Mouse (Mus musculus) CH12.LX (cell line): ENCODE results near the gene Chtop. TPM values are rescaled to one million over a fixed set of nuclear protein-coding genes. Genes with fewer than 3 reads are reported as not detected.

ENCODE experiments used
- DNase-seq: peaks from one replicate; pipeline ENCODE4 v3.0.0-alpha.2; 2013; ENCODE audit errors: extremely low read depth
- H3K27ac ChIP-seq: 2 replicates; pipeline ENCODE4 v1.5.1; 2012; ENCODE audit warnings: low read depth, mild to moderate bottlenecking, control low read depth, moderate library complexity; ENCODE audit not compliant: insufficient read depth
- H3K27me3 ChIP-seq: replicated peaks from 2 replicates; pipeline ENCODE3; 2012; ENCODE audit warnings: inconsistent platforms
- H3K36me3 ChIP-seq, 2 experiments: replicated peaks in 1 of 2; 2 replicates each; pipeline versions ENCODE3 to v1.6.1; 2012; ENCODE audit warnings: inconsistent platforms in 1 of 2, low read length in 1 of 2, mild to moderate bottlenecking in 1 of 2, mixed read lengths in 1 of 2, moderate library complexity in 1 of 2; ENCODE audit not compliant: control insufficient read depth in 1 of 2, insufficient read depth in 1 of 2
- H3K4me1 ChIP-seq, 2 experiments: 2 replicates each; pipeline ENCODE4 v1.6.1; 2012; ENCODE audit warnings: inconsistent platforms in 1 of 2, moderate library complexity in 1 of 2; ENCODE audit not compliant: insufficient read depth in 2 of 2, control insufficient read depth in 1 of 2
- H3K4me2 ChIP-seq: 2 replicates; pipeline ENCODE4 v1.6.1; 2012; ENCODE audit warnings: low read depth, mild to moderate bottlenecking, control low read depth; ENCODE audit not compliant: poor library complexity, insufficient read depth, severe bottlenecking
- H3K4me3 ChIP-seq, 3 experiments: fragments of 150-350 bp in 1 of 3; sonication (generic) in 1 of 3; replicated peaks in 1 of 3; 2 replicates each; pipeline versions ENCODE3 to v1.5.1; 2011 to 2012; ENCODE audit warnings: low read depth in 2 of 3, low read length in 2 of 3, mild to moderate bottlenecking in 2 of 3, moderate library complexity in 2 of 3, control low read depth in 1 of 3, improper control_type of control experiment in 1 of 3, inconsistent platforms in 1 of 3, mixed read lengths in 1 of 3; ENCODE audit not compliant: poor library complexity in 1 of 3
- H3K79me2 ChIP-seq: replicated peaks from 2 replicates; pipeline ENCODE4 v1.6.1; 2012; ENCODE audit warnings: mild to moderate bottlenecking, moderate library complexity; ENCODE audit not compliant: control insufficient read depth, poor library complexity, insufficient read depth, severe bottlenecking; ENCODE audit errors: extremely low read depth
- H3K9ac ChIP-seq: 2 replicates; pipeline ENCODE4 v1.6.1; 2012; ENCODE audit warnings: low read depth, mild to moderate bottlenecking, control low read depth, moderate library complexity; ENCODE audit not compliant: insufficient read depth
- H3K9me3 ChIP-seq: replicated peaks from 2 replicates; pipeline ENCODE3; 2012; ENCODE audit warnings: low read length, inconsistent platforms, mixed read lengths
- BHLHE40 ChIP-seq: IDR thresholded peaks from 2 replicates; pipeline ENCODE4 v1.6.1; 2011; ENCODE audit warnings: mild to moderate bottlenecking, low read depth, low read length, improper control_type of control experiment
- CHD1 ChIP-seq: IDR thresholded peaks from 2 replicates; pipeline ENCODE4 v1.6.1; 2012; ENCODE audit warnings: low read depth, low read length, improper control_type of control experiment, inconsistent platforms
- CHD2 ChIP-seq: IDR thresholded peaks from 2 replicates; pipeline ENCODE4 v1.6.1; 2011; ENCODE audit warnings: low read length, improper control_type of control experiment
- CTCF ChIP-seq, 2 experiments: IDR thresholded peaks in 1 of 2; conservative IDR thresholded peaks in 1 of 2; 2 replicates each; pipeline ENCODE4 v1.5.1; 2011 to 2012; ENCODE audit warnings: low read depth in 2 of 2, low read length in 2 of 2, improper control_type of control experiment in 1 of 2, inconsistent platforms in 1 of 2, mild to moderate bottlenecking in 1 of 2, moderate library complexity in 1 of 2
- E2F4 ChIP-seq: IDR thresholded peaks from 2 replicates; pipeline ENCODE4 v1.6.1; 2011; ENCODE audit warnings: low read depth, low read length, improper control_type of control experiment; ENCODE audit not compliant: insufficient replicate concordance
- ELF1 ChIP-seq: IDR thresholded peaks from 2 replicates; pipeline ENCODE4 v1.6.1; 2014; ENCODE audit warnings: low read depth, mild to moderate bottlenecking, inconsistent platforms, low read length, improper control_type of control experiment
- EP300 ChIP-seq: IDR thresholded peaks from 2 replicates; pipeline ENCODE4 v1.6.1; 2011; ENCODE audit warnings: low read length, improper control_type of control experiment
- ETS1 ChIP-seq: conservative IDR thresholded peaks from 2 replicates; pipeline ENCODE4 v1.6.1; 2012; ENCODE audit warnings: low read depth, mild to moderate bottlenecking, inconsistent platforms, low read length, improper control_type of control experiment, moderate library complexity
- GABPA ChIP-seq: IDR thresholded peaks from 2 replicates; pipeline ENCODE4 v1.6.1; 2012; ENCODE audit warnings: low read depth, low read length, improper control_type of control experiment, inconsistent platforms; ENCODE audit not compliant: insufficient replicate concordance
- HCFC1 ChIP-seq: IDR thresholded peaks from 2 replicates; pipeline ENCODE4 v1.6.1; 2012; ENCODE audit warnings: low read depth, mild to moderate bottlenecking, inconsistent platforms, low read length, improper control_type of control experiment
- IRF4 ChIP-seq: IDR thresholded peaks from 2 replicates; pipeline ENCODE4 v1.6.1; 2014; ENCODE audit warnings: low read depth, mild to moderate bottlenecking, inconsistent platforms, low read length, improper control_type of control experiment
- JUN ChIP-seq: IDR thresholded peaks from 2 replicates; pipeline ENCODE4 v1.6.1; 2011; ENCODE audit warnings: low read depth, mild to moderate bottlenecking, low read length, improper control_type of control experiment, moderate library complexity; ENCODE audit not compliant: insufficient read depth
- JUND ChIP-seq: conservative IDR thresholded peaks from 2 replicates; pipeline ENCODE4 v1.6.1; 2011; ENCODE audit warnings: low read depth, low read length, improper control_type of control experiment
- KAT2A ChIP-seq: IDR thresholded peaks from 2 replicates; pipeline ENCODE4 v1.6.1; 2012; ENCODE audit warnings: low read length, improper control_type of control experiment, inconsistent platforms; ENCODE audit not compliant: insufficient replicate concordance
- MAFK ChIP-seq: IDR thresholded peaks from 2 replicates; pipeline ENCODE4 v1.6.1; 2011; ENCODE audit warnings: low read length, improper control_type of control experiment; ENCODE audit not compliant: insufficient replicate concordance
- MAX ChIP-seq: IDR thresholded peaks from 2 replicates; pipeline ENCODE4 v1.6.1; 2011; ENCODE audit warnings: low read length, improper control_type of control experiment
- MAZ ChIP-seq: IDR thresholded peaks from 2 replicates; pipeline ENCODE4 v1.6.1; 2012; ENCODE audit warnings: low read depth, mild to moderate bottlenecking, inconsistent platforms, low read length, improper control_type of control experiment, moderate library complexity
- MEF2A ChIP-seq: IDR thresholded peaks from 2 replicates; pipeline ENCODE4 v1.6.1; 2014; ENCODE audit warnings: low read depth, mild to moderate bottlenecking, inconsistent platforms, low read length, improper control_type of control experiment, borderline replicate concordance
- MXI1 ChIP-seq: IDR thresholded peaks from 2 replicates; pipeline ENCODE4 v1.6.1; 2011; ENCODE audit warnings: mild to moderate bottlenecking, low read depth, low read length, improper control_type of control experiment
- MYC ChIP-seq: IDR thresholded peaks from 2 replicates; pipeline ENCODE4 v1.6.1; 2011; ENCODE audit warnings: low read depth, mild to moderate bottlenecking, improper control_type of control experiment, low read length
- NELFE ChIP-seq: IDR thresholded peaks from 2 replicates; pipeline ENCODE4 v1.6.1; 2011; ENCODE audit warnings: low read depth, low read length, improper control_type of control experiment
- NRF1 ChIP-seq: IDR thresholded peaks from 2 replicates; pipeline ENCODE4 v1.6.1; 2014; ENCODE audit warnings: low read depth, mild to moderate bottlenecking, inconsistent platforms, low read length, improper control_type of control experiment, moderate library complexity
- PAX5 ChIP-seq: IDR thresholded peaks from 2 replicates; pipeline ENCODE4 v1.6.1; 2012; ENCODE audit warnings: low read length, inconsistent platforms, mixed read lengths
- POLR2A ChIP-seq: IDR thresholded peaks from 2 replicates; pipeline ENCODE4 v1.6.1; 2011; ENCODE audit warnings: low read depth, mild to moderate bottlenecking, improper control_type of control experiment, low read length
- POLR2AphosphoS2 ChIP-seq: IDR thresholded peaks from 2 replicates; pipeline ENCODE4 v1.6.1; 2011; ENCODE audit warnings: low read depth, low read length, improper control_type of control experiment
- RAD21 ChIP-seq: IDR thresholded peaks from 2 replicates; pipeline ENCODE4 v1.6.1; 2011; ENCODE audit warnings: low read depth, mild to moderate bottlenecking, low read length, improper control_type of control experiment, moderate library complexity
- RCOR1 ChIP-seq: conservative IDR thresholded peaks from 2 replicates; pipeline ENCODE4 v1.6.1; 2012; ENCODE audit warnings: low read depth, mild to moderate bottlenecking, inconsistent platforms, low read length, improper control_type of control experiment
- SIN3A ChIP-seq: IDR thresholded peaks from 2 replicates; pipeline ENCODE4 v1.6.1; 2012; ENCODE audit warnings: low read length, improper control_type of control experiment, inconsistent platforms
- SMC3 ChIP-seq: IDR thresholded peaks from 2 replicates; pipeline ENCODE4 v1.6.1; 2011; ENCODE audit warnings: low read depth, low read length, improper control_type of control experiment
- TBP ChIP-seq: conservative IDR thresholded peaks from 2 replicates; pipeline ENCODE4 v1.6.1; 2011; ENCODE audit warnings: low read depth, low read length, improper control_type of control experiment
- TCF12 ChIP-seq: IDR thresholded peaks from 2 replicates; pipeline ENCODE4 v1.6.1; 2014; ENCODE audit warnings: low read depth, mild to moderate bottlenecking, inconsistent platforms, low read length, improper control_type of control experiment
- UBTF ChIP-seq: IDR thresholded peaks from 2 replicates; pipeline ENCODE4 v1.6.1; 2012; ENCODE audit warnings: low read depth, mild to moderate bottlenecking, inconsistent platforms, low read length, improper control_type of control experiment, moderate library complexity
- USF1 ChIP-seq: IDR thresholded peaks from 2 replicates; pipeline ENCODE4 v1.6.1; 2014; ENCODE audit warnings: low read depth, mild to moderate bottlenecking, inconsistent platforms, low read length, improper control_type of control experiment
- USF2 ChIP-seq: conservative IDR thresholded peaks from 2 replicates; pipeline ENCODE4 v1.6.1; 2011; ENCODE audit warnings: low read depth, low read length, improper control_type of control experiment
- ZC3H11A ChIP-seq: IDR thresholded peaks from 2 replicates; pipeline ENCODE4 v1.6.1; 2012; ENCODE audit warnings: low read depth, mild to moderate bottlenecking, inconsistent platforms, low read length, improper control_type of control experiment
- ZKSCAN1 ChIP-seq: IDR thresholded peaks from 2 replicates; pipeline ENCODE4 v1.6.1; 2012; ENCODE audit warnings: low read depth, inconsistent platforms, low read length, improper control_type of control experiment, borderline replicate concordance
- ZMIZ1 ChIP-seq: IDR thresholded peaks from 2 replicates; pipeline ENCODE4 v1.6.1; 2012; ENCODE audit warnings: low read depth, mild to moderate bottlenecking, inconsistent platforms, low read length, improper control_type of control experiment
- ZNF384 ChIP-seq: IDR thresholded peaks from 2 replicates; pipeline ENCODE4 v1.6.1; 2012; ENCODE audit warnings: low read depth, low read length, improper control_type of control experiment, inconsistent platforms
- dilution Hi-C: fragments of 300-500 bp; cut with MboI; formaldehyde crosslinking; loops from 2 replicates; pipeline ENCODE4 v1.14.3; 2020; ENCODE audit warnings: low sequenced_read_pairs; ENCODE audit not compliant: extremely low pct_unique_long_range_greater_than_20kb, extremely low pct_ligation_motif_present
- in situ Hi-C: fragments of 300-500 bp; cut with MboI; formaldehyde crosslinking; loops from 3 replicates; pipeline ENCODE4 v1.14.3; 2019; ENCODE audit warnings: low sequenced_read_pairs, low pct_ligation_motif_present, low pct_unique_long_range_greater_than_20kb, mixed read lengths
- polyA plus RNA-seq: library from polyadenylated mRNA; unstranded; fragments of >175 nt; gene quantifications from 2 replicates; pipeline ENCODE4 v1.2.1, GENCODE M21; 2012; ENCODE audit warnings: low read depth; ENCODE audit not compliant: insufficient read length
- total RNA-seq, 2 experiments: library from RNA; depleted of rRNA; stranded (reverse); fragments of 300-350 nt in 1 of 2; fragments of >200 nt in 1 of 2; gene quantifications; 2 replicates each; pipeline ENCODE4 v1.2.3; 2012 to 2014

Chtop gene
- total and polyA plus RNA-seq, 3 experiments, result 88.5 to 130 (median 126) TPM

DNA sequence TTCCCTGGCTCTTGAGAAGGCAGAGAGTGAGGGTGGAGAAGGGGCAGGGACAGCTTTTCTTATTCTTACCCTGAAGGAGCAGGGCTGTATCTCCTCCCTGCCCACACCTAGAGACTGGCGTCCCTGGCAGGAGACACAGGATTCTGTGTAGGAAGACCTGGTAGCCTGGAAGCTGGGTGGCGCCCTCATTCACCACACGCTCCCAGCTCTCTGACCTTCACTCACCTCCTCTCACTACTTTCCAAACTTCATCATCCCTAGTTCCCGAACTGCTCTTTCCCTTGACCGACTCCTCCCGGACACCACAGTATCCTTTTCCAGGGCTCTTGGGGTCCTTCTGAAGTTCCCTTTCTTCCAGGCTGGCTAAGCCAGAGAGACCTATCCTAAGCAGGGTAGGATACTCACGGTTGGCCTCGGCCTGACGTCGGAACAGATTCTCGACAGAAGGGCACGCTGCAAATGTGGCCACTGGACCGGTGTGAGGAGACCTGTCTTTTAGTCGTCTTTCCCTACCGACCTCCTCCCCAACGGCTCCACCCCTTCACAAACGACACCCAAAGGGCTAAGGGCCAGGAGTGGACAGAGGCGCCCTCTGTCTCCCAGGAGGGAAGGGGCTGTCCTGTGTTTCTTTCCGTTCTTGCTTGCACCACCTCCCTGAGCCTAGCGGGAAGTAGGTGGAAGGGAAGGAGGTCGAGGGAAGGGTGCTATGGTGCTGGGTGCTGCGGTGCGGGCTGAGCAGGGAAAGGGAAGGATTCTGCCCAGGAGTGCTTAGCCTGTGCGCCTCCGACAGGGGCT, 4.7 kb upstream of the Chtop start, which contains the start of the genes S100a1 and S100a13:
Gene S100a1, minus strand, starts transcription at position 597 of the 795 bp plus-strand sequence.
Gene S100a13, plus strand, starts transcription at position 640 of the 795 bp plus-strand sequence.
- H3K9me3 ChIP-seq, result no peaks in the 10 kb centered on the region
- peak within 1 kb of the TSS; percentile 78 for H3K9ac ChIP-seq
- in situ Hi-C loops (no loop called here), dilution Hi-C loops (no loop called here)
- H3K4me3 ChIP-seq, result peak within 1 kb of the TSS; percentile 62 to 67 (median 66)
- H3K4me2 ChIP-seq, result peak within 1 kb of the TSS; percentile 82
- peaks cover under 1% of the 10 kb centered on the region; the same call in 1 of the 2 replicates for H3K79me2 ChIP-seq
- H3K27me3 ChIP-seq, result no peaks in the 10 kb centered on the region
- peaks cover 9 to 18% of the 10 kb centered on the region in 2 experiments; a peak in 2 of 4 replicates for H3K4me1 ChIP-seq
- TF ChIP-seq SMC3, result no peak
- TF ChIP-seq ETS1, result no peak
- TF ChIP-seq BHLHE40, result no peak
- no peak for TF ChIP-seq SIN3A
- TF ChIP-seq JUND, result no peak
- TF ChIP-seq MXI1, result no peak
- TF ChIP-seq MAFK, result no peak
- TF ChIP-seq UBTF, result no peak
- TF ChIP-seq ZNF384, result no peak
- no peak for TF ChIP-seq CHD1
- no peak for TF ChIP-seq EP300
- TF ChIP-seq POLR2A, result no peak
- no peak for TF ChIP-seq E2F4
- TF ChIP-seq USF2, result no peak
- TF ChIP-seq MEF2A, result peak; percentile 54; the same call in 1 of the 2 replicates
- TF ChIP-seq RAD21, result no peak; the same call in 1 of the 2 replicates
- TF ChIP-seq NRF1, result no peak
- TF ChIP-seq TCF12, result no peak
- TF ChIP-seq TBP, result no peak
- peak; percentile 72 for TF ChIP-seq IRF4
- TF ChIP-seq ZKSCAN1, result no peak
- TF ChIP-seq MYC, result no peak
- no peak for TF ChIP-seq CHD2
- TF ChIP-seq CTCF (conservative IDR thresholded peaks at IDR 0.05 in 1 of 2, IDR thresholded peaks at IDR 0.05 in 1 of 2; ENCODE audit: low read depth in 2 of 2, low read length in 2 of 2), result peak in 1 of 2 experiments; percentile 44; a peak in 2 of 4 replicates
- TF ChIP-seq POLR2AphosphoS2, result no peak
- 0 out of 2 replicates have a peak, but pooled peaks have one; percentile 14 for TF ChIP-seq HCFC1
- TF ChIP-seq MAZ, result 0 out of 2 replicates have a peak, but pooled peaks have one; percentile 29
- no peak for TF ChIP-seq NELFE
- no peak for TF ChIP-seq JUN
- no peak; the same call in 1 of the 2 replicates for TF ChIP-seq ZMIZ1
- no peak for TF ChIP-seq GABPA
- TF ChIP-seq PAX5, result no peak
- TF ChIP-seq RCOR1, result no peak
- TF ChIP-seq ELF1, result peak; percentile 32; the same call in 1 of the 2 replicates
- no peak for TF ChIP-seq KAT2A
- TF ChIP-seq MAX, result 0 out of 2 replicates have a peak, but pooled peaks have one; percentile 28
- no peak for TF ChIP-seq ZC3H11A
- no peak for TF ChIP-seq USF1
- TF ChIP-seq, all 38 proteins: peak for 7
- peaks cover 2 to 21% of the 10 kb centered on the region in 2 experiments for H3K36me3 ChIP-seq
- H3K27ac ChIP-seq, result no peak within 1 kb of the TSS
- DNase-seq, result no peak
